Mouse (Mus musculus) liver, adult 2 months (tissue): ENCODE measurements around the gene Lamb2.

Experiments
- CTCF ChIP-seq: fragments of 200-500 bp; IDR thresholded peaks from 2 replicates; pipeline ENCODE4 v1.5.1; 2011; ENCODE audit warnings: low read depth, low read length, control low read depth
- POLR2A ChIP-seq: fragments of 200-500 bp; IDR thresholded peaks from 2 replicates; pipeline ENCODE4 v1.6.1; 2011; ENCODE audit warnings: low read length, control low read depth; ENCODE audit not compliant: insufficient read depth; ENCODE audit errors: extremely low read depth

GRCm38 (mm10) chr9:108462192-108462591, 17.3 kb upstream of the Lamb2 start:
- no peak for TF ChIP-seq CTCF
- TF ChIP-seq POLR2A, result no peak
